Mouse (Mus musculus) urinary bladder, adult 2 months (tissue): Measurements from ENCODE around the gene Olfr1102. TPM values are rescaled to one million over a fixed set of nuclear protein-coding genes. Genes with fewer than 3 reads are reported as not detected.

Experiments used
- DNase-seq: peaks from one replicate; pipeline ENCODE4 v3.0.0; 2022; ENCODE audit warnings: low spot score
- polyA plus RNA-seq: library from polyadenylated mRNA; depleted of rRNA; stranded (reverse); fragments of >200 nt; gene quantifications from 2 replicates; pipeline ENCODE4 v1.2.3, GENCODE M21; 2012; rRNA removed

Gene Olfr1102
- not detected in 2 replicates for polyA plus RNA-seq

DNA sequence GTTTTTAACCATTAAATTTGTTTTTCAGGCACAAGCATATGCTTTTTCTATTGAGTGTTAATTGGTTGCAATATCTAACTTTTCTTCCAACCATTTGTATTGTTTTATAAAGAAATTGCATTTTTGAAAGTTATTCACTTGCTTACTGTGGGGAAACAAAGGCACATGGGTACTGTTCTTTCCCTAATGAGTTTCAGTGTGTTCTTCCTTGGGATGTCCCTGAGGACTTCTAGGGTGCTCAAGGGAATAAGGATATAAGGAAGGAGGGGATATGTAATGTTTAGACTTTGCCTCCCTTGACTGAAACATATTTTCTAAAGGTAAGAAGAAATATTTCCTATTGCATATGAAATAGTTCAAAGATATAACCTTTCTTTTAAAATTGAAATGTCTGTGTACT lies at the start of gene Olfr1102:
Gene Olfr1102, plus strand, starts transcription at position 301 of the 400 bp plus-strand sequence.
- DNase-seq = no peak

DNA sequence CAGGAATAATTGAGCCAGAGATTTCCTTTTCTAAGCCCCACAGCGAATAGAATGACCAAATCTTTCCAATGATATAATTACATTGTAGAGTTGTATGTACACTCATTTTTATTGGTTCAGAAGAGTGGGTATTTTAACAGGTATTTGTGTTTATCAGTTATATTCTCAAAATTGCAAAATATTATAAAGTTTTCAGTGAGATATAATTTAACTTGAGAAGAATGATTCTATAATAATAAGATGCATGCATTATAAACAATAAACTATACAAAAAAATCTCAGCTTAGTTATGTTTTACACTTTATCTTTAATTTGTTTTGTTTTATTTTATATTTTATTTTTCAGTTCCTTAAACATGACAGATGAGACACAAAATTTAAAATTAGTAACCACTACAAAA lies 37.6 kb upstream of the Olfr1102 start, which contains the start of gene Olfr1099:
Gene Olfr1099, minus strand, starts transcription at position 101 of the 400 bp plus-strand sequence.
- no peak for DNase-seq

DNA sequence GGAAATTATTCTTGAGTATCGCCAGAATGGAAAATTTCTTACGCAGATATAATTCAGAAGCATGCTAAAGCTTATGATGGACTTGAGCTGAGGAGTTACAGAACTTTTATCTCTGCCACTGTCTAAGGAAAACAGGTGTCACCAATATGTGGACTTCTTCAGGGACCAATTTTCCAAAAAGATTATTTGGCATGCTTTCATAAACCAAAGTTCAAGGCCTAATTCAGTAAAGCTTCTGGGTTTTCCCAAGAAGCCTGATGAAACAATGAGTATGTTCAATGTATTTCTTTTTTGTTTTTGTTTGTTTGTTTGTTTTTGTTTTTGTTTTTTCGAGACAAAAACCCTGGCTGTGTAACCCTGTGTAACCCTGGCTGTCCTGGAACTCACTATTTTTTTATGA lies 18.3 kb upstream of the Olfr1102 start, which contains the start of gene Olfr1100:
Gene Olfr1100, minus strand, starts transcription at position 101 of the 400 bp plus-strand sequence.
- no peak for DNase-seq

DNA sequence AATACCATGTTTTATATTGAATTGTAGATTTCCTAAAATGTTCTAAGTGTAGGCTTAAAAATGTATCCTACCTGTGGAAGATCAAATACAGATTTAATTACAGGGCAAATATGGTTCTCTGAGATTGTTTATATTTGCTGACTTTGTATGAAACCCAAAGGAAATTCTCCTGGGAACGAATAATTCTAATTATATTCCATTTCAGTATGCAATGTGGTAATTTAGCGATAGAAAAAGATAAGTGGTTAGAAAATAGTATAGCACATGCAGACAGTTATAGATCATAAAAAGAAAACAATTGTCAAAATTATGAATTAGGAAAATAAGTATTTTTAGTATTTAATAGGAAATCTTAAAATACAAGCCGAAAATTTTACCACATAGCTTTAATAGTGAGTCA lies 7.1 kb upstream of the Olfr1102 start, which contains the start of gene Olfr1101:
Gene Olfr1101, minus strand, starts transcription at position 101 of the 400 bp plus-strand sequence.
- no peak for DNase-seq

DNA sequence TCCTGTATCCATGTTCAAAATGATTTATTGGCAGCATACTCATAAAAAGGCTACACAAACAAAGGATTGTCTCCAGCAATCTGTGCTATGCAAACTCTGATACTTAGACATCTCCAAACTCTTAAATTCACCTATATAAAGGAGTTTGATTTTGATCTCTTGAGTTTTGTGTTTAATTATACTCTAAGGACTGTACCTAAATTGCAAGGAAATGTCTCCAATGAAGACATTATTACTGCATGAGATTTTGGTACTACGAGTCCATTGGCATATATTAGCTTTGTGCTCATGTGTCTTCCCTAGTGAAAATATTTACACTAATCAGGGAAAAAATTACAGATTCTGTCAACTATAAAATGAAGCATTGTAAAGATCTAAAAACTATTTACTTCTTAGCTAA lies 28.8 kb downstream of the Olfr1102 start, which contains the start of gene Olfr1104:
Gene Olfr1104, minus strand, starts transcription at position 101 of the 400 bp plus-strand sequence.
- no peak for DNase-seq

DNA sequence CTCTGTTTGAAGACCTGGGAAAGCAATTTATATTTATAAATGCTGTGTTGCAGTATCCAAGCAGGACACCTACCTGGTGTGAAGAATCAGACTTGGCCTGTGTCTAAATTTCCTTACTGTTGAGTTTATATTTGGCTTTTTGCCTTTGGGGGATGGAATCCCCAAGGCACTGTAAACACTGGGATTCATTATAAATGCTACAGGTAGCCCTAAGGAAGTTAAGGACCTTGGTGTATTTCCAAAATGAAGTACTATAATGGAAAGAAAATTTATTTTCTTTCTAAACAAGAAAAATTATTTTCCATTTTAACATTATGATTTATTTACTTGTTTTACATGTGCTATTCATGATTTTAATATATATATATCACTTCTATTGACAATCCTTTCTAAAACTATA lies 38.2 kb downstream of the Olfr1102 start, which contains the start of gene Olfr1105:
Gene Olfr1105, minus strand, starts transcription at position 101 of the 400 bp plus-strand sequence.
- no peak for DNase-seq

DNA sequence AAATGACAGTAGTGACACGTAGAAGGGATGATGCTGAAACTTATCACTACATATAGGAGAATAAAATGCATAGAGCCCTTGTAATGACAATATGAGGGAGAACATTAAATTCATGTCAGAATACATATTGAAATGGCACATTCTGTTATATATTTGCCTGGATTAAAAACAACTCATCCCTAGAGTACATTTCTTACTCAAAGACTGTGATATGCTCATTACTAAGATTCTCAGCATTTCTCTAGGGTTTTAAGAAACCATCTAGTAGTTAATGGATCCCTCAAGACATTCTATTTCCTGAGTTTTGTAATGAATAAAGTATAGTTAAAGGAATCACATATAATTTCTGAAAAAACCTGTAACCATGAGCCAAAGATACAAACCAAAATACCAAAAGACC lies 54.0 kb downstream of the Olfr1102 start, which contains the start of gene Olfr1106:
Gene Olfr1106, minus strand, starts transcription at position 101 of the 400 bp plus-strand sequence.
- DNase-seq = no peak

Other genes with a start within 250 kb of the Olfr1102 start
- not detected in 2 replicates for gene Olfr1090, start 239.4 kb upstream of the Olfr1102 start, polyA plus RNA-seq
- not detected in 2 replicates for gene Olfr1093, start 215.9 kb upstream of the Olfr1102 start, polyA plus RNA-seq
- gene Olfr141, start 188.4 kb upstream of the Olfr1102 start, polyA plus RNA-seq = not detected in 2 replicates
- not detected in 2 replicates for gene Olfr1094, start 173.7 kb upstream of the Olfr1102 start, polyA plus RNA-seq
- not detected in 2 replicates for gene Olfr1095, start 146.7 kb upstream of the Olfr1102 start, polyA plus RNA-seq
- not detected in 2 replicates for gene Gm13723, start 123.6 kb upstream of the Olfr1102 start, polyA plus RNA-seq
- gene Olfr1097, start 106.2 kb upstream of the Olfr1102 start, polyA plus RNA-seq = not detected in 2 replicates
- gene Olfr1098, start 73.9 kb upstream of the Olfr1102 start, polyA plus RNA-seq = not detected in 2 replicates
- not detected in 2 replicates for gene Olfr1099, start 37.7 kb upstream of the Olfr1102 start, polyA plus RNA-seq
- gene Olfr1100, start 18.4 kb upstream of the Olfr1102 start, polyA plus RNA-seq = not detected in 2 replicates
- gene Olfr1101, start 7.2 kb upstream of the Olfr1102 start, polyA plus RNA-seq = not detected in 2 replicates
- not detected in 2 replicates for gene Olfr1104, start 28.7 kb downstream of the Olfr1102 start, polyA plus RNA-seq
- not detected in 2 replicates for gene Olfr1105, start 38.1 kb downstream of the Olfr1102 start, polyA plus RNA-seq
- gene Olfr1106, start 53.9 kb downstream of the Olfr1102 start, polyA plus RNA-seq = not detected in 2 replicates
- not detected in 2 replicates for gene Olfr1107, start 77.4 kb downstream of the Olfr1102 start, polyA plus RNA-seq
- gene Olfr1109, start 97.6 kb downstream of the Olfr1102 start, polyA plus RNA-seq = not detected in 2 replicates
- not detected in 2 replicates for gene Olfr259, start 116.2 kb downstream of the Olfr1102 start, polyA plus RNA-seq
- gene Olfr1110, start 141.9 kb downstream of the Olfr1102 start, polyA plus RNA-seq = not detected in 2 replicates
- gene Olfr1111, start 154.2 kb downstream of the Olfr1102 start, polyA plus RNA-seq = not detected in 2 replicates
- not detected in 2 replicates for gene Olfr1112, start 189.4 kb downstream of the Olfr1102 start, polyA plus RNA-seq
- gene Olfr1113, start 210.6 kb downstream of the Olfr1102 start, polyA plus RNA-seq = not detected in 2 replicates
- not detected in 2 replicates for gene Olfr1115, start 249.6 kb downstream of the Olfr1102 start, polyA plus RNA-seq